Mouse (Mus musculus): Measurements from ENCODE around the gene Bod1l. TPM values are rescaled to one million over a fixed set of nuclear protein-coding genes. Genes with fewer than 3 reads are reported as not detected.
A peak's percentile ranks its signal among the peaks of the same experiment; 100 is the strongest.

The Bod1l gene
- polyA plus RNA-seq, 1 experiment from 2014 or later: 21.0 TPM

- H3K4me3 ChIP-seq (ENCODE audit: low read depth, low read length): no peak overlapping the region
- H3K4me1 ChIP-seq (replicated peaks; ENCODE audit: control insufficient read depth, insufficient read depth, low read length): peaks cover 3% of the 10 kb centered on the region
- no peaks in the 10 kb centered on the region for H3K36me3 ChIP-seq (ENCODE audit: control insufficient read depth, insufficient read depth, low read length)
- ATAC-seq (replicated peaks; ENCODE audit: low FRiP score) (no peak), DNase-seq (ENCODE audit: low spot score) (no peak)
- WGBS: 14% methylated on average over 19 of the region's 19 CpGs
- no peak overlapping the region for H3K4me2 ChIP-seq
- no peaks in the 10 kb centered on the region for H3K9me3 ChIP-seq (ENCODE audit: control insufficient read depth, low read length)
- no peak overlapping the region for H3K9ac ChIP-seq (ENCODE audit: low read depth, low read length)
- H3K27me3 ChIP-seq (replicated peaks; ENCODE audit: control insufficient read depth, insufficient read depth, low read length): peaks cover 97% of the 10 kb centered on the region
- H3K27ac ChIP-seq (ENCODE audit: low read depth, low read length): no peak overlapping the region
Observed at GRCm38 (mm10) chr5:41758671-41759639, 85.2 kb downstream of the Bod1l start.

- Histone ChIP-seq H3K27ac (ENCODE audit: low read depth, low read length) (no peak overlapping the region), H3K4me2 (no peak overlapping the region), H3K9me3 (ENCODE audit: control insufficient read depth, low read length) (no peaks in the 10 kb centered on the region), H3K27me3 (replicated peaks; ENCODE audit: control insufficient read depth, insufficient read depth, low read length) (peaks cover 97% of the 10 kb centered on the region), H3K9ac (ENCODE audit: low read depth, low read length) (no peak overlapping the region), H3K4me1 (replicated peaks; ENCODE audit: control insufficient read depth, insufficient read depth, low read length) (no peaks in the 10 kb centered on the region), H3K36me3 (ENCODE audit: control insufficient read depth, insufficient read depth, low read length) (no peaks in the 10 kb centered on the region), H3K4me3 (ENCODE audit: low read depth, low read length) (no peak overlapping the region)
- ATAC-seq (replicated peaks; ENCODE audit: low FRiP score) (no peak), DNase-seq (ENCODE audit: low spot score) (no peak)
- WGBS: 7% methylated on average over 5 of the region's 5 CpGs
Observed at GRCm38 (mm10) chr5:41757338-41757737, 86.8 kb downstream of the Bod1l start.

- no peaks in the 10 kb centered on the region for H3K4me1 ChIP-seq (replicated peaks; ENCODE audit: control insufficient read depth, insufficient read depth, low read length)
- ATAC-seq (replicated peaks; ENCODE audit: low FRiP score): no peak
- no peak overlapping the region for H3K4me3 ChIP-seq (ENCODE audit: low read depth, low read length)
- no peaks in the 10 kb centered on the region for H3K36me3 ChIP-seq (ENCODE audit: control insufficient read depth, insufficient read depth, low read length)
- no peak overlapping the region for H3K27ac ChIP-seq (ENCODE audit: low read depth, low read length)
- 7% methylated on average over 4 of the region's 4 CpGs for WGBS
- H3K9ac ChIP-seq (ENCODE audit: low read depth, low read length): no peak overlapping the region
- H3K9me3 ChIP-seq (ENCODE audit: control insufficient read depth, low read length): no peaks in the 10 kb centered on the region
- no peak for DNase-seq (ENCODE audit: low spot score)
- H3K27me3 ChIP-seq (replicated peaks; ENCODE audit: control insufficient read depth, insufficient read depth, low read length): peaks cover 97% of the 10 kb centered on the region
- H3K4me2 ChIP-seq: no peak overlapping the region
Observed at GRCm38 (mm10) chr5:41756396-41756795, 87.7 kb downstream of the Bod1l start.

GRCm38 (mm10) chr5:41755373-41755960, 88.6 kb downstream of the Bod1l start:
- Histone ChIP-seq H3K4me1 (replicated peaks; ENCODE audit: control insufficient read depth, insufficient read depth, low read length) (no peaks in the 10 kb centered on the region), H3K27me3 (replicated peaks; ENCODE audit: control insufficient read depth, insufficient read depth, low read length) (peaks cover 98% of the 10 kb centered on the region), H3K27ac (ENCODE audit: low read depth, low read length) (no peak overlapping the region), H3K9me3 (ENCODE audit: control insufficient read depth, low read length) (no peaks in the 10 kb centered on the region), H3K9ac (ENCODE audit: low read depth, low read length) (no peak overlapping the region), H3K4me2 (no peak overlapping the region), H3K36me3 (ENCODE audit: control insufficient read depth, insufficient read depth, low read length) (no peaks in the 10 kb centered on the region), H3K4me3 (ENCODE audit: low read depth, low read length) (no peak overlapping the region)
- ATAC-seq (replicated peaks; ENCODE audit: low FRiP score): no peak
- 3% methylated on average over 23 of the region's 23 CpGs for WGBS
- no peak for DNase-seq (ENCODE audit: low spot score)

- no peaks in the 10 kb centered on the region for H3K9me3 ChIP-seq (ENCODE audit: control insufficient read depth, low read length)
- ATAC-seq (replicated peaks; ENCODE audit: low FRiP score) (no peak), DNase-seq (ENCODE audit: low spot score) (no peak)
- H3K36me3 ChIP-seq (ENCODE audit: control insufficient read depth, insufficient read depth, low read length): no peaks in the 10 kb centered on the region
- peaks cover 98% of the 10 kb centered on the region for H3K27me3 ChIP-seq (replicated peaks; ENCODE audit: control insufficient read depth, insufficient read depth, low read length)
- 0 out of 2 replicates have a peak overlapping the region, but pooled peaks have one; percentile 13 for H3K4me2 ChIP-seq
- no peak overlapping the region for H3K27ac ChIP-seq (ENCODE audit: low read depth, low read length)
- no peak overlapping the region for H3K4me3 ChIP-seq (ENCODE audit: low read depth, low read length)
- WGBS: 1% methylated on average over 16 of the region's 16 CpGs
- no peaks in the 10 kb centered on the region for H3K4me1 ChIP-seq (replicated peaks; ENCODE audit: control insufficient read depth, insufficient read depth, low read length)
- H3K9ac ChIP-seq (ENCODE audit: low read depth, low read length): no peak overlapping the region
Observed at GRCm38 (mm10) chr5:41754836-41755235, 89.3 kb downstream of the Bod1l start.

GRCm38 (mm10) chr5:41754226-41754775, 89.8 kb downstream of the Bod1l start:
- Histone ChIP-seq H3K9ac (ENCODE audit: low read depth, low read length) (no peak overlapping the region), H3K36me3 (ENCODE audit: control insufficient read depth, insufficient read depth, low read length) (no peaks in the 10 kb centered on the region), H3K27ac (ENCODE audit: low read depth, low read length) (no peak overlapping the region), H3K4me1 (replicated peaks; ENCODE audit: control insufficient read depth, insufficient read depth, low read length) (no peaks in the 10 kb centered on the region), H3K4me2 (0 out of 2 replicates have a peak overlapping the region, but pooled peaks have one; percentile 13), H3K27me3 (replicated peaks; ENCODE audit: control insufficient read depth, insufficient read depth, low read length) (peaks cover 98% of the 10 kb centered on the region), H3K4me3 (ENCODE audit: low read depth, low read length) (no peak overlapping the region), H3K9me3 (ENCODE audit: control insufficient read depth, low read length) (no peaks in the 10 kb centered on the region)
- DNase-seq (ENCODE audit: low spot score) (no peak), ATAC-seq (replicated peaks; ENCODE audit: low FRiP score) (no peak)
- under 1% methylated on average over 17 of the region's 17 CpGs for WGBS

- Histone ChIP-seq H3K4me3 (ENCODE audit: low read depth, low read length) (no peak overlapping the region), H3K4me2 (no peak overlapping the region), H3K9ac (ENCODE audit: low read depth, low read length) (no peak overlapping the region), H3K27ac (ENCODE audit: low read depth, low read length) (no peak overlapping the region), H3K27me3 (replicated peaks; ENCODE audit: control insufficient read depth, insufficient read depth, low read length) (peaks cover 93% of the 10 kb centered on the region), H3K4me1 (replicated peaks; ENCODE audit: control insufficient read depth, insufficient read depth, low read length) (no peaks in the 10 kb centered on the region), H3K36me3 (ENCODE audit: control insufficient read depth, insufficient read depth, low read length) (no peaks in the 10 kb centered on the region), H3K9me3 (ENCODE audit: control insufficient read depth, low read length) (no peaks in the 10 kb centered on the region)
- DNase-seq (ENCODE audit: low spot score) (no peak), ATAC-seq (replicated peaks; ENCODE audit: low FRiP score) (no peak)
- WGBS: 42% methylated on average over 4 of the region's 4 CpGs
Observed at GRCm38 (mm10) chr5:41752721-41753120, 91.4 kb downstream of the Bod1l start.

- H3K27me3 ChIP-seq (replicated peaks; ENCODE audit: control insufficient read depth, insufficient read depth, low read length): peaks cover 60% of the 10 kb centered on the region
- ATAC-seq (replicated peaks; ENCODE audit: low FRiP score) (no peak), DNase-seq (ENCODE audit: low spot score) (no peak)
- H3K9me3 ChIP-seq (ENCODE audit: control insufficient read depth, low read length): no peaks in the 10 kb centered on the region
- H3K4me2 ChIP-seq: no peak overlapping the region
- H3K27ac ChIP-seq (ENCODE audit: low read depth, low read length): no peak overlapping the region
- no peak overlapping the region for H3K9ac ChIP-seq (ENCODE audit: low read depth, low read length)
- WGBS: 7% methylated on average over 13 of the region's 15 CpGs
- H3K36me3 ChIP-seq (ENCODE audit: control insufficient read depth, insufficient read depth, low read length): no peaks in the 10 kb centered on the region
- no peak overlapping the region for H3K4me3 ChIP-seq (ENCODE audit: low read depth, low read length)
- H3K4me1 ChIP-seq (replicated peaks; ENCODE audit: control insufficient read depth, insufficient read depth, low read length): no peaks in the 10 kb centered on the region
Observed at GRCm38 (mm10) chr5:41744898-41745780, 99.0 kb downstream of the Bod1l start.
